In genomic region chr5:108678296-108678854, GRCm38 (mm10) we compare ENCODE assay signal across 10 mouse cellular contexts. TPM values are rescaled to one million over a fixed set of nuclear protein-coding genes. Genes with fewer than 3 reads are reported as not detected.
DNase-seq lines count a peak whose midpoint lies in the region; ATAC-seq and TF ChIP-seq lines count a peak whose summit lies in the region.
"Had no signal": no experiment of that assay in that cellular context is flagged by ENCODE, and none has a peak within 500 bp of the region (broad histone marks: within the 10 kb centered on the region; RNA-seq: fewer than 3 reads in every experiment).

No protein-coding gene starts in this region.

- no peaks in the 10 kb centered on the region for H3K9me3 ChIP-seq in forebrain, embryonic 12.5 days
- H3K9me3 ChIP-seq in forebrain, embryonic 11.5 days (ENCODE audit: control insufficient read depth, low read length), result no peaks in the 10 kb centered on the region
- H3K9me3 ChIP-seq in liver, embryonic 13.5 days (replicated peaks), result no peaks in the 10 kb centered on the region
- no peaks in the 10 kb centered on the region for H3K9me3 ChIP-seq in liver, postnatal 0 days (ENCODE audit: low read length)
- H3K9me3 ChIP-seq in midbrain, embryonic 14.5 days (ENCODE audit: control insufficient read depth, low read length), result no peaks in the 10 kb centered on the region

- ATAC-seq in forebrain, embryonic 12.5 days (ENCODE audit: low FRiP score), result no peak
- no peak for ATAC-seq in forebrain, embryonic 11.5 days (replicated peaks; ENCODE audit: low FRiP score)
- no peak for ATAC-seq in liver, embryonic 13.5 days (ENCODE audit: low read depth)
- ATAC-seq in liver, postnatal 0 days, result no peak
- no peak for ATAC-seq in midbrain, embryonic 14.5 days (ENCODE audit: low FRiP score, low TSS enrichment)

- TF ChIP-seq EP300 in liver, postnatal 0 days (IDR thresholded peaks at IDR 0.05; ENCODE audit: low read depth), result no peak

- H3K27ac ChIP-seq in forebrain, embryonic 12.5 days, result peak overlapping the region; percentile 19; the same call in 1 of the 2 replicates
- no peak overlapping the region for H3K27ac ChIP-seq in forebrain, embryonic 11.5 days (ENCODE audit: low read depth, low read length)
- H3K27ac ChIP-seq in liver, embryonic 13.5 days, result peak overlapping the region; percentile 96
- no peak overlapping the region for H3K27ac ChIP-seq in liver, postnatal 0 days (ENCODE audit: low read depth)
- 0 out of 2 replicates have a peak overlapping the region, but pooled peaks have one; percentile 89 for H3K27ac ChIP-seq in midbrain, embryonic 14.5 days (replicated peaks; ENCODE audit: low read depth, low read length)

- no peak for TF ChIP-seq CTCF in liver, postnatal 0 days (IDR thresholded peaks at IDR 0.05; ENCODE audit: low read depth)

- WGBS in forebrain, embryonic 12.5 days, result 88% methylated on average over 6 of the region's 6 CpGs
- whole genome bisulfite sequencing in forebrain, embryonic 11.5 days, result 89% methylated on average over 6 of the region's 6 CpGs
- WGBS in liver, embryonic 13.5 days (ENCODE audit: insufficient replicate concordance), result 72% methylated on average over 6 of the region's 6 CpGs
- 82% methylated on average over 6 of the region's 6 CpGs for WGBS in liver, postnatal 0 days (ENCODE audit: insufficient replicate concordance)
- WGBS in midbrain, embryonic 14.5 days, result 88% methylated on average over 6 of the region's 6 CpGs

- no peak for DNase-seq in forebrain, embryonic 11.5 days (ENCODE audit: low spot score)
- DNase-seq in liver, embryonic 13.5 days, result no peak
- DNase-seq in liver, postnatal 0 days, result no peak
- peak; percentile 68 to 73 for DNase-seq in kidney, adult 8-10 months
- no peak for DNase-seq in midbrain, embryonic 14.5 days
- DNase-seq in adrenal gland, adult 18-20 months (ENCODE audit: low spot score in 2 of 2), result no peak
- DNase-seq: heart, postnatal 36 days; lung, adult 2 months had no signal

- no peaks in the 10 kb centered on the region for H3K36me3 ChIP-seq in forebrain, embryonic 12.5 days (replicated peaks)
- no peaks in the 10 kb centered on the region for H3K36me3 ChIP-seq in forebrain, embryonic 11.5 days (ENCODE audit: control insufficient read depth, insufficient read depth, low read length)
- H3K36me3 ChIP-seq in liver, embryonic 13.5 days, result peaks cover 7% of the 10 kb centered on the region
- H3K36me3 ChIP-seq in liver, postnatal 0 days (replicated peaks; ENCODE audit: insufficient read depth, low read length), result peaks cover 4% of the 10 kb centered on the region
- no peaks in the 10 kb centered on the region for H3K36me3 ChIP-seq in midbrain, embryonic 14.5 days (ENCODE audit: control insufficient read depth, insufficient read depth, low read length)

- H3K9ac ChIP-seq in forebrain, embryonic 12.5 days, result no peak overlapping the region
- no peak overlapping the region for H3K9ac ChIP-seq in forebrain, embryonic 11.5 days (ENCODE audit: low read length)
- 0 out of 2 replicates have a peak overlapping the region, but pooled peaks have one; percentile 3 for H3K9ac ChIP-seq in liver, embryonic 13.5 days
- no peak overlapping the region for H3K9ac ChIP-seq in liver, postnatal 0 days (replicated peaks)
- H3K9ac ChIP-seq in midbrain, embryonic 14.5 days (replicated peaks; ENCODE audit: low read length), result no peak overlapping the region

- H3K4me2 ChIP-seq in forebrain, embryonic 12.5 days, result no peak overlapping the region
- H3K4me2 ChIP-seq in forebrain, embryonic 11.5 days (ENCODE audit: low read depth, low read length, severe bottlenecking), result no peak overlapping the region
- H3K4me2 ChIP-seq in liver, embryonic 13.5 days, result no peak overlapping the region
- no peak overlapping the region for H3K4me2 ChIP-seq in liver, postnatal 0 days (ENCODE audit: low read depth, low read length)
- H3K4me2 ChIP-seq in midbrain, embryonic 14.5 days (ENCODE audit: low read length), result no peak overlapping the region; the same call in 1 of the 2 replicates

- no peaks in the 10 kb centered on the region for H3K27me3 ChIP-seq in forebrain, embryonic 12.5 days
- H3K27me3 ChIP-seq in forebrain, embryonic 11.5 days (ENCODE audit: control insufficient read depth, insufficient read depth, low read length), result no peaks in the 10 kb centered on the region
- H3K27me3 ChIP-seq in liver, embryonic 13.5 days, result no peaks in the 10 kb centered on the region
- no peaks in the 10 kb centered on the region for H3K27me3 ChIP-seq in liver, postnatal 0 days (ENCODE audit: insufficient read depth, low read length)
- no peaks in the 10 kb centered on the region for H3K27me3 ChIP-seq in midbrain, embryonic 14.5 days (ENCODE audit: control insufficient read depth, insufficient read depth, low read length)

- peaks cover 20% of the 10 kb centered on the region for H3K4me1 ChIP-seq in forebrain, embryonic 12.5 days
- H3K4me1 ChIP-seq in forebrain, embryonic 11.5 days (replicated peaks; ENCODE audit: control insufficient read depth, insufficient read depth, low read length), result peaks cover 11% of the 10 kb centered on the region; the same call in 1 of the 2 replicates
- H3K4me1 ChIP-seq in liver, embryonic 13.5 days (replicated peaks), result peaks cover 75% of the 10 kb centered on the region
- H3K4me1 ChIP-seq in liver, postnatal 0 days (ENCODE audit: insufficient read depth), result peaks cover 31% of the 10 kb centered on the region
- H3K4me1 ChIP-seq in midbrain, embryonic 14.5 days (ENCODE audit: control insufficient read depth, insufficient read depth, low read length), result peaks cover 17% of the 10 kb centered on the region; the same call in 1 of the 2 replicates

- H3K4me3 ChIP-seq in forebrain, embryonic 12.5 days (replicated peaks), result no peak overlapping the region
- H3K4me3 ChIP-seq in forebrain, embryonic 11.5 days (ENCODE audit: low read depth, low read length), result no peak overlapping the region
- H3K4me3 ChIP-seq in liver, embryonic 13.5 days (replicated peaks), result no peak overlapping the region
- no peak overlapping the region for H3K4me3 ChIP-seq in liver, postnatal 0 days (ENCODE audit: low read depth, low read length)
- H3K4me3 ChIP-seq in midbrain, embryonic 14.5 days (replicated peaks; ENCODE audit: low read depth, low read length), result no peak overlapping the region

RNA-seq across cellular contexts. Expression of gene Slc26a1, which starts 3.0 kb away (rescaled TPM):
- polyA plus RNA-seq in forebrain, embryonic 12.5 days (2016; fragmentation: Nextera tagmentation; extraction: Ambion mirVana), result 1.2 TPM in 2 replicates
- 1.1 and 1.5 TPM in 2 replicates for polyA plus RNA-seq in forebrain, embryonic 11.5 days (2014; fragmentation: Nextera tagmentation; extraction: Ambion mirVana)
- 12.0 and 12.7 TPM in 2 replicates for polyA plus RNA-seq in liver, embryonic 13.5 days (2015; fragmentation: Nextera tagmentation; extraction: Ambion mirVana)
- polyA plus RNA-seq in liver, postnatal 0 days (2015; fragmentation: Nextera tagmentation; extraction: Ambion mirVana), result 25.8 and 33.4 TPM in 2 replicates
- 2.9 and 3.6 TPM in 2 replicates for polyA plus RNA-seq in midbrain, embryonic 14.5 days (2014; fragmentation: Nextera tagmentation; extraction: Ambion mirVana)
- total RNA-seq in adrenal gland, adult 18-20 months (2021), result under 1 TPM; 0.06 to 0.23 TPM
- total RNA-seq: gastrocnemius, postnatal 14 days; heart, postnatal 36 days had no signal

RNA-seq across cellular contexts. Expression of gene Dgkq, which starts 8.9 kb away (rescaled TPM):
- polyA plus RNA-seq in forebrain, embryonic 12.5 days (2016; fragmentation: Nextera tagmentation; extraction: Ambion mirVana), result 19.7 and 20.7 TPM in 2 replicates
- 13.6 and 13.9 TPM in 2 replicates for polyA plus RNA-seq in forebrain, embryonic 11.5 days (2014; fragmentation: Nextera tagmentation; extraction: Ambion mirVana)
- polyA plus RNA-seq in liver, embryonic 13.5 days (2015; fragmentation: Nextera tagmentation; extraction: Ambion mirVana), result 2.9 and 3.6 TPM in 2 replicates
- 2.5 TPM in 2 replicates for polyA plus RNA-seq in liver, postnatal 0 days (2015; fragmentation: Nextera tagmentation; extraction: Ambion mirVana)
- polyA plus RNA-seq in midbrain, embryonic 14.5 days (2014; fragmentation: Nextera tagmentation; extraction: Ambion mirVana), result 24.4 and 32.5 TPM in 2 replicates
- 10 to 100 TPM; 19.9 to 21.3 TPM for total RNA-seq in adrenal gland, adult 18-20 months (2021)

RNA-seq across cellular contexts. Expression of gene Fgfrl1, which starts 13.8 kb away (rescaled TPM):
- polyA plus RNA-seq in forebrain, embryonic 12.5 days (2016; fragmentation: Nextera tagmentation; extraction: Ambion mirVana), result 17.6 and 19.3 TPM in 2 replicates
- polyA plus RNA-seq in forebrain, embryonic 11.5 days (2014; fragmentation: Nextera tagmentation; extraction: Ambion mirVana), result 22.0 and 24.5 TPM in 2 replicates
- polyA plus RNA-seq in liver, embryonic 13.5 days (2015; fragmentation: Nextera tagmentation; extraction: Ambion mirVana), result 7.5 and 8.8 TPM in 2 replicates
- 5.6 and 5.7 TPM in 2 replicates for polyA plus RNA-seq in liver, postnatal 0 days (2015; fragmentation: Nextera tagmentation; extraction: Ambion mirVana)
- 3.6 and 5.2 TPM in 2 replicates for polyA plus RNA-seq in midbrain, embryonic 14.5 days (2014; fragmentation: Nextera tagmentation; extraction: Ambion mirVana)
- 10 to 100 TPM; 30.3 to 68.9 TPM for total RNA-seq in adrenal gland, adult 18-20 months (2021)

RNA-seq across cellular contexts. Expression of gene Idua, which starts 18.2 kb away (rescaled TPM):
- polyA plus RNA-seq in forebrain, embryonic 12.5 days (2016; fragmentation: Nextera tagmentation; extraction: Ambion mirVana), result 9.5 and 9.6 TPM in 2 replicates
- polyA plus RNA-seq in forebrain, embryonic 11.5 days (2014; fragmentation: Nextera tagmentation; extraction: Ambion mirVana), result 11.5 and 11.6 TPM in 2 replicates
- 3.4 and 3.8 TPM in 2 replicates for polyA plus RNA-seq in liver, embryonic 13.5 days (2015; fragmentation: Nextera tagmentation; extraction: Ambion mirVana)
- polyA plus RNA-seq in liver, postnatal 0 days (2015; fragmentation: Nextera tagmentation; extraction: Ambion mirVana), result 3.9 and 4.2 TPM in 2 replicates
- 11.9 and 12.7 TPM in 2 replicates for polyA plus RNA-seq in midbrain, embryonic 14.5 days (2014; fragmentation: Nextera tagmentation; extraction: Ambion mirVana)
- total RNA-seq in adrenal gland, adult 18-20 months (2021), result 10 to 100 TPM; 14.3 to 14.8 TPM

RNA-seq across cellular contexts. Expression of gene Tmem175, which starts 48.8 kb away (rescaled TPM):
- polyA plus RNA-seq in forebrain, embryonic 12.5 days (2016; fragmentation: Nextera tagmentation; extraction: Ambion mirVana), result 19.6 and 20.0 TPM in 2 replicates
- 19.4 and 22.2 TPM in 2 replicates for polyA plus RNA-seq in forebrain, embryonic 11.5 days (2014; fragmentation: Nextera tagmentation; extraction: Ambion mirVana)
- polyA plus RNA-seq in liver, embryonic 13.5 days (2015; fragmentation: Nextera tagmentation; extraction: Ambion mirVana), result 12.9 and 13.9 TPM in 2 replicates
- polyA plus RNA-seq in liver, postnatal 0 days (2015; fragmentation: Nextera tagmentation; extraction: Ambion mirVana), result 7.0 and 7.3 TPM in 2 replicates
- 25.7 and 29.9 TPM in 2 replicates for polyA plus RNA-seq in midbrain, embryonic 14.5 days (2014; fragmentation: Nextera tagmentation; extraction: Ambion mirVana)
- total RNA-seq in adrenal gland, adult 18-20 months (2021), result 10 to 100 TPM; 17.2 to 25.4 TPM

Comparison
In these comparisons a context has a peak if more than half of its experiments do, and no peak if none do; other contexts are left out.
1. H3K27ac ChIP-seq: peak in forebrain, embryonic 12.5 days (single experiment), liver, embryonic 13.5 days (single experiment) and midbrain, embryonic 14.5 days (single experiment); none in forebrain, embryonic 11.5 days (single experiment) and liver, postnatal 0 days (single experiment).
2. DNase-seq: peak in kidney, adult 8-10 months (2 of 2); none in forebrain, embryonic 11.5 days (single experiment), liver, embryonic 13.5 days (single experiment), liver, postnatal 0 days (single experiment), midbrain, embryonic 14.5 days (single experiment) and adrenal gland, adult 18-20 months (0 of 2).